Mouse (Mus musculus) liver, embryonic 14.5 days (tissue): ENCODE data around the gene Odf3b.

Experiments
- CTCF ChIP-seq: IDR thresholded peaks from 2 replicates; pipeline ENCODE4 v1.5.1; 2016; ENCODE audit warnings: antibody characterized with exemption, low read depth, control low read depth
- EP300 ChIP-seq: IDR thresholded peaks from 2 replicates; pipeline ENCODE4 v1.6.1; 2016; ENCODE audit warnings: antibody characterized with exemption, low read depth

DNA sequence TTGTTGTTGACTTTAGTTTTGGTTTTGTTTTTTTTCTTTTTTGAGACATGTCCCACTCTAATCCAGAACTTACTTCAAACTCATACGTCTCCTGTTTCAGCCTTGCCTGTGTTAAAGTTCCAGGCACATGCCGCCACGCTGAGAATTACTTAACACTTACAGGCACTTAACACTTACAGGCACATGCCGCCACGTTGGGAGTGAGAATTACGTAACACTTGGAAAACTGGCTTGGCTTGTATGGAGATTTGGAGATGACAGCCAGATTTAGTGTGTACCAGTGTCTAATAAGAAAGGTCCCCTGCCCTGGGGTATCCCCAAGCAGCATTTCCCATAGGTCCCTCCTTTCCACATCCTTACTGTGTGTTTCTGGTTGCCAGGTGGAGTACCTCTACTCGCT lies 16.0 kb downstream of the Odf3b start:
- no peak for TF ChIP-seq CTCF
- TF ChIP-seq EP300: no peak
